Mouse (Mus musculus) testis, adult 10 weeks (tissue): ENCODE measurements around the gene Vmn1r69. TPM values are rescaled to one million over a fixed set of nuclear protein-coding genes. Genes with fewer than 3 reads are reported as not detected.

ENCODE experiments used
- polyA plus RNA-seq: library from polyadenylated mRNA; stranded (reverse); fragments of 350-450 nt; fragmentation: Illumina TruSeq; extraction: RNeasy Lipid Tissue Mini Kit (QIAGEN cat#74804); gene quantifications from one replicate; pipeline ENCODE4 v1.2.3, GENCODE M21; 2014; ENCODE audit warnings: low read depth, low replicate concordance

Vmn1r69 gene
- polyA plus RNA-seq = not detected

DNA sequence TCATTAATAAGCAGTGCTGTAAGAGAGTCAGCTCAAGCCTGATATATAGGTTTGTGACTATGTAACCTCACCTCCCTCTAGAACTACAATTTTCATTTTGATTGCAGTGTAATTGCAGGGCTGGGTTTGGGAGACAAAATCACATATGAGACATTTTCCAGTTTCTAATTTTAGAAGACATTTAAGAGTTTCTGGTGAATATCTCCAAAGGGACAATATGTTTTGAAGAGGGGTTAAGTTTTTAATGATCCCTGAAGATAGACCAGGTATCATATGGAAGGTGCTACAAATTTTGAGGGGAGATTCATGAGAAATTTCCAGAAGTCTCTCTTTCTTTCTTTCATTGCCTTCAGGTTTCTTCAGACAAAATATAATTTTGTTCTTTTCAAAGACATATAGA is at the start of gene Vmn1r69:
Gene Vmn1r69 (minus strand): TSS at position 101 of the 400 bp plus-strand sequence.

DNA sequence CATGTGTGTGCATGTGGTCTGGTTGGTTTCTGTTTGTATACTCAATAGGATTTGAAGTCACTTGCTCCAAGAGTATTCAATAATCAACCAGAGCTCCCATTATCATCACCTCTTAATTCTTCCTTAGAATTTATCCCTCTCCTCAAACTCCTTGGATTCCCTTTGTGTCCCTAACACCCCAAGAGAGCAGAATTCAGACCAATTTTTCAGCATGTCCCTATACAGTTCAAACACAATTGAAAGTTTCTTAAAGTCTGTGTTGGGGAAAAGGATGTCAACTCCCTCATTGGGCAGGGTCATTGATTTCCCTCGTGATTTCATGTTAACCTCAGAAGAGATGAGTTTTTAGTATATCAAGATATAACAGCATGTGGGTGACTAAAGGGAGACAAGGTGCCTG is 17.8 kb upstream of the Vmn1r69 start, which contains the start of gene Vmn1r70:
Gene Vmn1r70 (plus strand): TSS at position 301 of the 400 bp plus-strand sequence.

DNA sequence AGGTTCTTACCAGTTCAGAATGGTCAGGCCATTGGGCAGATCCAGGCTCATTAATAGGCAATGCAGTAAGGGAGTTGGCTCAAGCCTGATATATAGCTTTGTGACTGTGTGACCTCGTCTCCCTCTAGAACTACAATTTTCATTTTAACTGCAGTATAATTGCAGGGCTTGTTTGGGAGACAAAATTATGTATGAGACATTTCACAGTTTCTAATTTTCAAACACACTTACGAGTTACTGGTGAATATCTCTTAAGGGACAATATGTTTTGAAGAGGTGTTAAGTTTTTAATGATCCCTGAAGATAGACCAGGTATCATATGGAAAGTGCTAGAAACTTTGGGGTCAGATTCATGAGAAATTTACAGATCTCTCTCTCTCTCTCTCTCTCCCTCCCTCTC is 55.1 kb downstream of the Vmn1r69 start, which contains the start of gene Vmn1r68:
Gene Vmn1r68 (minus strand): TSS at position 101 of the 400 bp plus-strand sequence.

Other genes starting within 250 kb of the Vmn1r69 start
- gene Vmn1r67, start 170.3 kb downstream of the Vmn1r69 start, polyA plus RNA-seq = not detected
- 5.8 TPM for gene Zik1, start 118.3 kb downstream of the Vmn1r69 start, polyA plus RNA-seq
- 0.03 TPM for gene Vmn1r68, start 55.2 kb downstream of the Vmn1r69 start, polyA plus RNA-seq
- gene Vmn1r70, start 17.9 kb upstream of the Vmn1r69 start, polyA plus RNA-seq = not detected
- not detected for gene Nlrp4b, start 74.1 kb upstream of the Vmn1r69 start, polyA plus RNA-seq
- not detected for gene Vmn1r71, start 140.7 kb upstream of the Vmn1r69 start, polyA plus RNA-seq